Comparison of ENCODE assay signal across 8 mouse cellular contexts in the genomic region with DNA sequence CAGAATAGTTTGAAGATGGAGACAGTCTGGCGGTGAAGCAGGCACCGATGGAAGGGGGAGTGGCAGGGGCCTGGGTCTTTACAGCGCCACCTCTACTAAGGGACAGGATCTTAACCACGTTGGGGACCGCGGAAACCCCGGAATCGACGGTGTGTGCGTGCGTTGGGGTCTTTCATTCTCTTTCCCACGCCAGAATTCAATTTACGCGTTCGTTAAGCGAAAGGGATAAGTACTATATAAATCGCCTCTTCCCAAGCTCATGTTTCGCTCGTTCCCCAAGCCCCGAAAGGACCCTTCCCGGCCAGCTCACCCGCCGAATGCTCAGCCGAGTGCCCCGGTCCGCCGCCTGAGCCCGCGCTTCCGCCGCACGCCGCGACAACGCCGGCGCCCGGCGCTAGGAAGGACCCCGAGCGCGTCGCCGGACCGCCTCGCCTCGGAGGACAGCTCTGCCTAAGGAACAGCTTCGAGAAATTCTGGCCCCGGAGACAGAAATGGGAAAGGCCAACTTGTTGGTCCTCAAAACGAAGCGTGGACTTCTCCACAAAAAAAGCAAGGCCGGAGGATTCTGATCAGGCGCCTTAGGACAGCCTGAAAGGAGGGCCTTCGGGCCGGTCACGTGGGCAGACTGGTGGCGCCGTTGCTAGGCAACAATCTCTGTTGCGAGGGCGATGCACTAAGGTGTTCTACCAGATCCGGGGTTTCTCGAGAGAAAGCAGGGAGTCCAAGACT. TPM values are rescaled to one million over a fixed set of nuclear protein-coding genes. Genes with fewer than 3 reads are reported as not detected.
DNase-seq lines count a peak whose midpoint lies in the region; ATAC-seq and TF ChIP-seq lines count a peak whose summit lies in the region.

A gene (minus strand): TSS at position 401 of the 729 bp plus-strand sequence.
A gene (plus strand): TSS at position 620 of the 729 bp plus-strand sequence.

- ATAC-seq in cerebellum, adult (ENCODE audit: insufficient number of reproducible peaks, low FRiP score, low TSS enrichment): peak; percentile 77; the same call in 1 of the 2 replicates
- peak; percentile 94 for ATAC-seq in forebrain, embryonic 14.5 days
- ATAC-seq in neural tube, embryonic 15.5 days (ENCODE audit: low FRiP score): peak; percentile 90

- peak; percentile 72 for TF ChIP-seq POLR2A in ES-Bruce4 (IDR thresholded peaks at IDR 0.05; ENCODE audit: insufficient read depth, low read length)

- H3K36me3 ChIP-seq in ES-Bruce4 (ENCODE audit: control insufficient read depth, insufficient read depth, low read length, poor library complexity, severe bottlenecking): peaks cover 19% of the 10 kb centered on the region
- peaks cover 19% of the 10 kb centered on the region for H3K36me3 ChIP-seq in forebrain, embryonic 14.5 days (ENCODE audit: control insufficient read depth, insufficient read depth, low read length)
- H3K36me3 ChIP-seq in neural tube, embryonic 15.5 days: peaks cover 16% of the 10 kb centered on the region

- no peaks in the 10 kb centered on the region for H3K27me3 ChIP-seq in ES-Bruce4 (ENCODE audit: control insufficient read depth, insufficient read depth, low read length, poor library complexity, severe bottlenecking)
- no peaks in the 10 kb centered on the region for H3K27me3 ChIP-seq in forebrain, embryonic 14.5 days (replicated peaks; ENCODE audit: control insufficient read depth, insufficient read depth, low read length)
- H3K27me3 ChIP-seq in neural tube, embryonic 15.5 days (replicated peaks): 0 out of 2 replicates have a peak, but pooled peaks cover 9% of the 10 kb centered on the region

- H3K9ac ChIP-seq in ES-Bruce4 (ENCODE audit: low read depth, poor library complexity, severe bottlenecking): peak within 1 kb of the TSS; percentile 92
- H3K9ac ChIP-seq in forebrain, embryonic 14.5 days (ENCODE audit: low read length): peak within 1 kb of the TSS; percentile 84
- peak within 1 kb of the TSS; percentile 84 for H3K9ac ChIP-seq in neural tube, embryonic 15.5 days (replicated peaks)

- no peaks in the 10 kb centered on the region for H3K9me3 ChIP-seq in ES-Bruce4 (replicated peaks; ENCODE audit: control insufficient read depth, insufficient read depth, low read length, poor library complexity, severe bottlenecking)
- H3K9me3 ChIP-seq in forebrain, embryonic 14.5 days (replicated peaks; ENCODE audit: control insufficient read depth, low read length): no peaks in the 10 kb centered on the region
- no peaks in the 10 kb centered on the region for H3K9me3 ChIP-seq in neural tube, embryonic 15.5 days (replicated peaks)

- WGBS in forebrain, embryonic 14.5 days: under 1% methylated on average over 62 of the region's 62 CpGs
- WGBS in neural tube, embryonic 15.5 days: under 1% methylated on average over 62 of the region's 62 CpGs

- H3K4me2 ChIP-seq in forebrain, embryonic 14.5 days (ENCODE audit: low read length): peak within 1 kb of the TSS; percentile 79
- H3K4me2 ChIP-seq in neural tube, embryonic 15.5 days: peak within 1 kb of the TSS; percentile 83

- peak; percentile 96 for DNase-seq in forebrain, embryonic 14.5 days (ENCODE audit: low spot score)
- DNase-seq in heart, postnatal 14 days: peak; percentile 91 to 95
- DNase-seq in layer of hippocampus, adult 11-12 months (ENCODE audit: low spot score): peak; percentile 94
- peak; percentile 90 to 93 for DNase-seq in lung, adult 18-20 months
- peak; percentile 92 for DNase-seq in testis, postnatal 14 days (ENCODE audit: low spot score)

- intact Hi-C loops in heart, postnatal 14 days (cut with DNase I): no loop called here

- peak within 1 kb of the TSS; percentile 99 for H3K4me3 ChIP-seq in ES-Bruce4 (ENCODE audit: low read depth, low read length)
- H3K4me3 ChIP-seq in forebrain, embryonic 14.5 days (ENCODE audit: low read depth, low read length): peak within 1 kb of the TSS; percentile 66
- peak within 1 kb of the TSS; percentile 73 for H3K4me3 ChIP-seq in neural tube, embryonic 15.5 days (replicated peaks)

- H3K4me1 ChIP-seq in ES-Bruce4 (ENCODE audit: control insufficient read depth, insufficient read depth, low read length): no peaks in the 10 kb centered on the region
- H3K4me1 ChIP-seq in forebrain, embryonic 14.5 days (ENCODE audit: control insufficient read depth, insufficient read depth, low read length): peaks cover 5% of the 10 kb centered on the region
- peaks cover 26% of the 10 kb centered on the region for H3K4me1 ChIP-seq in neural tube, embryonic 15.5 days

- no peak for TF ChIP-seq CTCF in ES-Bruce4 (IDR thresholded peaks at IDR 0.05; ENCODE audit: low read depth, low read length)

- TF ChIP-seq EP300 in ES-Bruce4 (IDR thresholded peaks at IDR 0.05; ENCODE audit: insufficient read depth, low read depth, low read length): no peak

- H3K27ac ChIP-seq in ES-Bruce4 (ENCODE audit: insufficient read depth, low read length): peak within 1 kb of the TSS; percentile 63
- H3K27ac ChIP-seq in forebrain, embryonic 14.5 days (ENCODE audit: low read depth, low read length): peak within 1 kb of the TSS; percentile 81
- H3K27ac ChIP-seq in neural tube, embryonic 15.5 days (replicated peaks): peak within 1 kb of the TSS; percentile 96

RNA-seq across cellular contexts. Expression of the first gene that starts in this region (rescaled TPM):
- polyA plus RNA-seq in ES-Bruce4 (2011; ENCODE audit: insufficient read depth, insufficient read length, low read depth, missing spikeins): 152 and 195 TPM in 2 replicates
- 150 and 168 TPM in 2 replicates for polyA plus RNA-seq in forebrain, embryonic 14.5 days (2014; fragmentation: Nextera tagmentation; extraction: Ambion mirVana)
- total RNA-seq in heart, postnatal 14 days (2021): 10 to 100 TPM; 39.2 to 40.5 TPM
- 121 and 147 TPM in 2 replicates for polyA plus RNA-seq in neural tube, embryonic 15.5 days (2015; fragmentation: Nextera tagmentation; extraction: Ambion mirVana)

RNA-seq across cellular contexts. Expression of the second gene that starts in this region (rescaled TPM):
- 0.37 and 1.2 TPM in 2 replicates for polyA plus RNA-seq in ES-Bruce4 (2011; ENCODE audit: insufficient read depth, insufficient read length, low read depth, missing spikeins)
- 2.6 and 2.8 TPM in 2 replicates for polyA plus RNA-seq in forebrain, embryonic 14.5 days (2014; fragmentation: Nextera tagmentation; extraction: Ambion mirVana)
- total RNA-seq in heart, postnatal 14 days (2021): under 1 TPM; 0.14 to 0.22 TPM
- 1.5 and 1.7 TPM in 2 replicates for polyA plus RNA-seq in neural tube, embryonic 15.5 days (2015; fragmentation: Nextera tagmentation; extraction: Ambion mirVana)

Comparison
In these comparisons a context has a peak if more than half of its experiments do, and no peak if none do; other contexts are left out.
1. Peak in every context shown above with its lines: DNase-seq, ATAC-seq, H3K4me3 ChIP-seq and H3K27ac ChIP-seq.